Mouse (Mus musculus): ENCODE data around the gene Mymx. TPM values are rescaled to one million over a fixed set of nuclear protein-coding genes. Genes with fewer than 3 reads are reported as not detected.

Mymx gene
- polyA plus RNA-seq (2014; fragmentation: Illumina TruSeq; extraction: RNeasy Lipid Tissue Mini Kit (QIAGEN cat#74804); ENCODE audit: low replicate concordance), result not detected

DNA sequence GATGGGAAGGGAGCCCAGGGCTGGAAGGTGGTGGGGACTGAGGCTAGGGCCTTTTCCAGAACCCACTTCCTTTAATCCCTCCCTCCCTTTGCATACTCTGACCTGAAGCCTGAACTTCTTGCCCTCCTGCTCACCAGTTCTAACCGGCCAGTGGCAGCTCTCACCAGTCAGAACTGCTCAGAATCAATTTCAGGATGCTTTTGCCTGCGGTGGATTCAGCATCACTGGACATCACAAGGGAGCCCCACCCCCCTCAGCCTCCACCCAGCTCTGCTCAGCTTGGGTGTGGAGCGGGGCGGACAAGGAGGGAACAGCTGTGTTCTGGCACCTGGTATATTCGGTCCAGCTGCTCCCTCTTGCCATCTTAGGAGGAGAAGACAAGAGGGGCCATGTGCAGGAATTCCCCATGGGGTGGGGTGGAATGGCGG lies at the start of gene Mymx:
Gene Mymx (minus strand): TSS at position 226 of the 428 bp plus-strand sequence.

DNA sequence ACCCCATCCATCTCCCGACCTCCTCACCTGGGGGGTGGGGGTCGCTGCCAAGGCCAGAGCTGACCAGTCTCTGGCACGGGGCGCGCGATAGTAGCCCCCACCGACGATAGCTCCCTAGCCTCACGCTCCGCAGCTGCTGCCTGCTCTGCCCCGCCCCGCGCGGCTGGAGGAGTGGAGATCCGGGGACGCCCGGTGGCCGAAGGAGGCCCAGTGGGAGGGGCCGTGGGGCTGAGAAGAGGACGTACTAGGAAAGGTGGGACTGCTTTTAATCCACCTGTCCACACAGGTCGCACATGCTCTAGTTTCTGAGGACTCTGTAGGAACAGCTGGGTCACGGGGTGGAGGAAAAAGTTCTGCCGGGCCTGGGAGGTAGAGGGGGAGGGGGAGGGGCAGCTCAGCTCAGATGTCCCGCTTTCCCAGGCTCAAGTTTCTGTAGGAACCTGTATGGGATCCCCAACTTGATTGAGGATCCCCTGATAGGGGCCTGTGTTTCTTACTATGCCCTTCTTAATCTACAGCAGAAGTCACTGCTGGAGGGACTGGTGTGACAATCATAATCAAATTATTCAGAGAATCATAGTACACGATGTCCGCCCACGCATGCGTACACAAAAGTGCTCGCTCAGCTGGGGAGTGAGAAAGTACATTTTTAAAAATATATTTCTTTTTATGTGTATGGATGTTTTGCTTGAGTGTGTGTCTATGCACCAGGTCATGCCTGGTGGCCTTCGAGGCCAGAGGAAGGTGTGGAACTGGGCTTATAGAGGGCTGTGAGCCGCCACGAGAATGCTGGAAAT lies 2.3 kb downstream of the Mymx start, which contains the start of gene Slc29a1:
Gene Slc29a1 (minus strand): TSS at position 161 of the 797 bp plus-strand sequence.

DNA sequence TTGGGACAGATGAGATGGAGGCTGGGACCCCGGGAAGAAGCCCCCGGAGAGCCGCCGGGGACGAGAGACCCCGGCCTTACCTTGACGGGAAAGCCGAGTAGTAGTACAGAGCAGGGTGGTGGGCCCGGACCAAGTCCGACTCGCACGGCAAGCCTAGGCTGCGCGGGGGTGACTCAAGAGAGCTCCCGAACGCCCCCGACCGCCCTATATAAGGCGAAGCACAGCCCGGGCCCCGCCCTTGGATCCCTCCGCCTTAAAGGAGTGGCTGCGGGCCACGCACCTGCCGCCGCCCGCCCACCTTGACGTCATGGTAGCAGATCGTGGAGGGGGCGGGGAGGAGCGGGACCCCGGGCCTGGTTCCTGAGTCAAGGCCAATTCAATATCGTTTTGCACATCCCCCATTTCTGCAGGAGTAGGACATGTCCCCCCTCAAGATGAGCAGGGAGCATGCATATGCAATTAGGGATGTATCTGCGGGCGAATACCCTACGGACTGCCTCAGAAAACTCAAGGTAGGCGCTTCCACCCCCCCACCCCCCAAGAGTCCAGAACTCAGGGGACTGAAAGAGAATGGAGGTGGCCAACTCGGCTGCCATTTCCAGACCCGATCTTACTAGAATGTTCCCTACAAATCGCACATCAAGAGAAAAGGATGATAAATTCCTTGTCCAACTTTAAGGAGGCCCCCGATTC lies 28.7 kb downstream of the Mymx start, which contains the start of gene Hsp90ab1:
Gene Hsp90ab1 (minus strand): TSS at position 185 of the 693 bp plus-strand sequence.

DNA sequence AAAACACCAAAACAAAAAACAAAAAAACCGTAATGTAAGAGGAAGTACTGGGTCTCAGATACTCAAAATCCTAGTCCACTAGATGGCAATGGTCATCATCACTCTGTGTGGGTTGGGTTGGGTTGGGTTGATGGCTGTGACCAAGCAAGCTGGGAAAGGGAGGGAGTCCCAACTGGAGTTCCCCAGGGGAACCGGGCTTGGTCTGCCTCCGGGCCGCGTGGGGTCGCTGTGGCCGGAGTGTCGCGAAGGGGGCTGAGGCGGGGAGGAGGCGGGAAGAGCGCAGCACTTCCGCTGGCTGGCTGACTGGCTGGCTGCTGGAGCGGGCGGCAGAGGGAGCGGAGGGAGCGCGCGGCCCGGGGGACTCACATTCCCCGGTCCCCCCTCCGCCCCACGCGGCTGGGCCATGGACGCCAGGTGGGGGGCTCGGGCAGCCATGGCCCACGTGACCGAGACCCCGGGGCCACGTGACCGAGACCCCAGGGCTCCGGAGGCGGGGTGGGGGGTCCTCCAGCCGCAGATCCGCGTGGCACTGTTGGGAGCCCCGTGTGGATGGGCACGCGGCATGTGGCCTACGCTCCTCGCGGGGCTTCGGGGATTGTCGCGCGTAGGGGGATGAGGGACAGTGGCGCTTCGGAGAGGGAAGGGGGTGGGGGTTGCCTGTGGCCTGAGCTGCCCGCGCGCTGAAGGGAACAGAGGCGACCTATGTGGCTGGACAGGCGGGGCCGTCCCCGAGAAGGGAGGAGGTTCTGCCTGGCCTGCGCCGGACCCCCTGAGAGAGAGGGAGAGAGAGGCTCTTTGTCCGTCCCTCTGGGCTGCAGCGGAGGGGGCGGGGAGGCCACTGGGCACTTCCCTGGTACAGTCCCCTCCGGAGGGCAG lies 38.0 kb downstream of the Mymx start, which contains the start of gene Slc35b2:
Gene Slc35b2 (plus strand): TSS at position 220 of the 876 bp plus-strand sequence.

DNA sequence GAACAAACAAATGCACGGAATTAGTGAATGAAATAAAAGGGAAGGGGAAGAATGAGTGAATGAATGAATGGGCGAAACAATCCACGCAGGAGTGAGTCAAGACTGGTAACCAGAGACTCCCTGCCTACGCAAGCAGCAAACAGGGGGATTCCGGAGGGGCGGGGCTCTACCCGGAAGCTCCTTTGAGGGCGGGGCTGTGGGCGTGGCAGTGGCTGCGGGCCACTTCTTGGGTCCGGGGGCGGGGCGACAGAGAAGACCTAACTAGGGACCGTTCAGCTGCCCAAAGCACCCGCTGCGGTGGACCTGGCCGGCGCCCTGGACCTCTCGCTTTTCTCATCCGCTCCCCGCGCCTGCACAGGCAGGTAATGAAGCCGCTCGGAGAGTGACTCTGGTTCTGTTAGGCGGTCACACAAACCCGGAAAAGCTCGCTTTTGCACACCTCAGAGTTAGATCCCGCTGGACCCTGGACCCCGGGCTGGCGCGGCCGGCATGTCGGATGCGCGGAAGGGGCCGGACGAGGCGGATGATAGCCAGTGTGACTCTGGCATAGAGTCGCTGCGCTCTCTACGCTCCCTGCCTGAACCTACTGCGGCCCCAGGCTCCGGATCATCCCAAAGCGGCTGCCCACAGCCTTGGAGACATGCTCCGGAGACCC lies 46.3 kb downstream of the Mymx start, which contains the start of gene Nfkbie:
Gene Nfkbie (plus strand): TSS at position 252 of the 655 bp plus-strand sequence.

Other genes with a start within 250 kb of the Mymx start
- gene Cdc5l, start 168.4 kb downstream of the Mymx start, polyA plus RNA-seq (2014; fragmentation: Illumina TruSeq; extraction: RNeasy Lipid Tissue Mini Kit (QIAGEN cat#74804); ENCODE audit: low replicate concordance), result 54.4 TPM
- gene Spats1, start 126.7 kb downstream of the Mymx start, polyA plus RNA-seq (2014; fragmentation: Illumina TruSeq; extraction: RNeasy Lipid Tissue Mini Kit (QIAGEN cat#74804); ENCODE audit: low replicate concordance), result not detected
- gene Aars2, start 95.3 kb downstream of the Mymx start, polyA plus RNA-seq (2014; fragmentation: Illumina TruSeq; extraction: RNeasy Lipid Tissue Mini Kit (QIAGEN cat#74804); ENCODE audit: low replicate concordance), result not detected
- not detected for gene Tcte1, start 78.7 kb downstream of the Mymx start, polyA plus RNA-seq (2014; fragmentation: Illumina TruSeq; extraction: RNeasy Lipid Tissue Mini Kit (QIAGEN cat#74804); ENCODE audit: low replicate concordance)
- not detected for gene Tmem151b, start 52.4 kb downstream of the Mymx start, polyA plus RNA-seq (2014; fragmentation: Illumina TruSeq; extraction: RNeasy Lipid Tissue Mini Kit (QIAGEN cat#74804); ENCODE audit: low replicate concordance)
- 1.1 TPM for gene Nfkbie, start 46.4 kb downstream of the Mymx start, polyA plus RNA-seq (2014; fragmentation: Illumina TruSeq; extraction: RNeasy Lipid Tissue Mini Kit (QIAGEN cat#74804); ENCODE audit: low replicate concordance)
- gene Slc35b2, start 38.2 kb downstream of the Mymx start, polyA plus RNA-seq (2014; fragmentation: Illumina TruSeq; extraction: RNeasy Lipid Tissue Mini Kit (QIAGEN cat#74804); ENCODE audit: low replicate concordance), result 1.3 TPM
- 585 TPM for gene Hsp90ab1, start 28.8 kb downstream of the Mymx start, polyA plus RNA-seq (2014; fragmentation: Illumina TruSeq; extraction: RNeasy Lipid Tissue Mini Kit (QIAGEN cat#74804); ENCODE audit: low replicate concordance)
- gene Slc29a1, start 2.5 kb downstream of the Mymx start, polyA plus RNA-seq (2014; fragmentation: Illumina TruSeq; extraction: RNeasy Lipid Tissue Mini Kit (QIAGEN cat#74804); ENCODE audit: low replicate concordance), result 0.82 TPM
- 0.63 TPM for gene Capn11, start 57.2 kb upstream of the Mymx start, polyA plus RNA-seq (2014; fragmentation: Illumina TruSeq; extraction: RNeasy Lipid Tissue Mini Kit (QIAGEN cat#74804); ENCODE audit: low replicate concordance)
- gene Mrpl14, start 84.2 kb upstream of the Mymx start, polyA plus RNA-seq (2014; fragmentation: Illumina TruSeq; extraction: RNeasy Lipid Tissue Mini Kit (QIAGEN cat#74804); ENCODE audit: low replicate concordance), result not detected
- gene Tmem63b, start 84.8 kb upstream of the Mymx start, polyA plus RNA-seq (2014; fragmentation: Illumina TruSeq; extraction: RNeasy Lipid Tissue Mini Kit (QIAGEN cat#74804); ENCODE audit: low replicate concordance), result 2.9 TPM
- not detected for gene 1600014C23Rik, start 131.7 kb upstream of the Mymx start, polyA plus RNA-seq (2014; fragmentation: Illumina TruSeq; extraction: RNeasy Lipid Tissue Mini Kit (QIAGEN cat#74804); ENCODE audit: low replicate concordance)

Measured in small intestine, adult 10 weeks (tissue).